Mouse (Mus musculus) megakaryocyte, adult 5-6 weeks (primary cell): ENCODE measurements around the gene Cd3g. TPM values are rescaled to one million over a fixed set of nuclear protein-coding genes. Genes with fewer than 3 reads are reported as not detected.
"Not testable (repeated sequence)": the region's sequence is repeated elsewhere in the genome, so short reads cannot be mapped to it uniquely, and the experiment has no call there.

Source experiments
- ATAC-seq: 2 replicates; pipeline ENCODE4 v1.8.0; 2016; ENCODE audit warnings: mild to moderate bottlenecking, inconsistent platforms; ENCODE audit not compliant: poor library complexity, severe bottlenecking
- total RNA-seq, 2 experiments: library from RNA; stranded (forward) in 1 of 2; stranded (reverse) in 1 of 2; fragments of 153-499, 151-499 nt in 1 of 2; fragments of 221-1000, 200-1000 nt in 1 of 2; gene quantifications; 2 replicates each; pipeline versions ENCODE4 v1.2.3 to v1.2.4; 2015 to 2017

Cd3g gene
- total RNA-seq, 2 experiments from 2014 or later: 6.2 to 14.8 TPM

GRCm38 (mm10) chr9:44986242-44986781 is 6.1 kb upstream of the Cd3g start:
- peak; percentile 96 for ATAC-seq

- no peak for ATAC-seq
These were observed 5.5 kb upstream of the Cd3g start for GRCm38 (mm10) chr9:44985721-44986161.

GRCm38 (mm10) chr9:44983001-44983400 is 2.8 kb upstream of the Cd3g start:
- no peak for ATAC-seq

GRCm38 (mm10) chr9:44982531-44982930 is 2.3 kb upstream of the Cd3g start:
- no peak for ATAC-seq

- ATAC-seq: no peak
These were observed 1.9 kb upstream of the Cd3g start for GRCm38 (mm10) chr9:44982081-44982480.

GRCm38 (mm10) chr9:44981676-44982075 is 1.4 kb upstream of the Cd3g start, which contains the start of gene Cd3d:
TSS of gene Cd3d (plus strand) at chr9:44981786.
- ATAC-seq: no peak

GRCm38 (mm10) chr9:44981104-44981503 is 873 bp upstream of the Cd3g start:
- no peak for ATAC-seq

- no peak for ATAC-seq
These were observed 425 bp downstream of the Cd3g start for GRCm38 (mm10) chr9:44979806-44980205.

- no peak for ATAC-seq
These were observed 2.4 kb downstream of the Cd3g start for GRCm38 (mm10) chr9:44977813-44978212.

GRCm38 (mm10) chr9:44969450-44969849 is 10.8 kb downstream of the Cd3g start:
- ATAC-seq: no peak

- not testable (repeated sequence) for ATAC-seq
These were observed 12.5 kb downstream of the Cd3g start for GRCm38 (mm10) chr9:44967763-44968162.

GRCm38 (mm10) chr9:44966815-44967242 is 13.4 kb downstream of the Cd3g start:
- ATAC-seq: peak; percentile 77

- no peak for ATAC-seq
These were observed 14.3 kb downstream of the Cd3g start for GRCm38 (mm10) chr9:44965833-44966466.

GRCm38 (mm10) chr9:44965126-44965832 is 15.0 kb downstream of the Cd3g start, which contains the start of gene Ube4a:
TSS of gene Ube4a (minus strand) at chr9:44965600.
- ATAC-seq: peak; percentile 96

- ATAC-seq: no peak
These were observed 25.8 kb downstream of the Cd3g start for GRCm38 (mm10) chr9:44954432-44954831.

- no peak for ATAC-seq
These were observed 32.4 kb downstream of the Cd3g start for GRCm38 (mm10) chr9:44947836-44948235.

- no peak for ATAC-seq
These were observed 34.0 kb downstream of the Cd3g start for GRCm38 (mm10) chr9:44946185-44946695.

- ATAC-seq: no peak
These were observed 37.8 kb downstream of the Cd3g start for GRCm38 (mm10) chr9:44942421-44942820.

GRCm38 (mm10) chr9:44941756-44942155 is 38.5 kb downstream of the Cd3g start:
- no peak for ATAC-seq

GRCm38 (mm10) chr9:44921543-44921942 is 58.7 kb downstream of the Cd3g start:
- no peak for ATAC-seq

GRCm38 (mm10) chr9:44921123-44921468 is 59.1 kb downstream of the Cd3g start:
- peak; percentile 41 for ATAC-seq
